Mouse (Mus musculus) liver, embryonic 16.5 days (tissue): ENCODE measurements at regions not wholly inside any gene's neighbourhood (a gene's known extent, or its start where the extent isn't known, plus 50 kb on each side); places are given as distances from the start of the nearest gene placed in this dataset.

Source experiments
- ATAC-seq: fragments of 200-750 bp; cut with Nextera tagmentation; 2 replicates; pipeline ENCODE4 v1.8.0; 2017; ENCODE audit warnings: low read depth, mild to moderate bottlenecking, moderate number of reproducible peaks, moderate library complexity
- H3K27ac ChIP-seq: fragments of 300-500 bp; sonication (generic); 2 replicates; pipeline ENCODE4 v1.5.1; 2014; ENCODE audit warnings: mild to moderate bottlenecking, low read length
- H3K27me3 ChIP-seq: fragments of 300-500 bp; sonication (generic); 2 replicates; pipeline ENCODE4 v1.6.1; 2014; ENCODE audit warnings: low read depth, low read length, mixed read lengths; ENCODE audit not compliant: control insufficient read depth, insufficient read depth
- H3K36me3 ChIP-seq: fragments of 300-500 bp; sonication (generic); 2 replicates; pipeline ENCODE4 v1.6.1; 2014; ENCODE audit warnings: mild to moderate bottlenecking; ENCODE audit not compliant: control insufficient read depth, insufficient read depth
- H3K4me1 ChIP-seq: fragments of 300-500 bp; sonication (generic); 2 replicates; pipeline ENCODE4 v1.6.1; 2014; ENCODE audit warnings: low read depth, low read length, mixed read lengths; ENCODE audit not compliant: control insufficient read depth
- H3K4me2 ChIP-seq: fragments of 300-500 bp; sonication (generic); 2 replicates; pipeline ENCODE4 v1.6.1; 2014; ENCODE audit warnings: low read depth, low read length, mixed read lengths
- H3K4me3 ChIP-seq: fragments of 300-500 bp; sonication (generic); 2 replicates; pipeline ENCODE4 v1.5.1; 2014; ENCODE audit warnings: low read depth, mild to moderate bottlenecking, low read length
- H3K9ac ChIP-seq: fragments of 300-500 bp; sonication (generic); 2 replicates; pipeline ENCODE4 v1.6.1; 2014; ENCODE audit warnings: low read depth, low read length
- H3K9me3 ChIP-seq: fragments of 300-500 bp; sonication (generic); replicated peaks from 2 replicates; pipeline ENCODE4 v1.6.1; 2016; ENCODE audit warnings: low read length; ENCODE audit not compliant: control insufficient read depth
- WGBS: fragments of 180-500 bp; shearing (Covaris S2); extraction: QIAGEN DNeasy Blood & Tissue Kit; methylation state at CpG from one replicate; pipeline ENCODE4 v1.1.7; 2014; ENCODE audit not compliant: insufficient replicate concordance; 5-methylcytosine and 5-hydroxymethylcytosine counted together

- no peaks in the 10 kb centered on the region for H3K9me3 ChIP-seq
- peaks cover 4% of the 10 kb centered on the region; the same call in 1 of the 2 replicates for H3K27me3 ChIP-seq
- H3K27ac ChIP-seq, result no peak overlapping the region
- no peak overlapping the region for H3K4me2 ChIP-seq
- no peaks in the 10 kb centered on the region for H3K4me1 ChIP-seq
- no peaks in the 10 kb centered on the region for H3K36me3 ChIP-seq
- no peak for ATAC-seq
- WGBS, result 63% methylated on average over 7 of the region's 7 CpGs
- H3K4me3 ChIP-seq, result no peak overlapping the region
- no peak overlapping the region for H3K9ac ChIP-seq
Measured at GRCm38 (mm10) chr8:12004241-12004640, 164.0 kb downstream of the Tex29 start.

DNA sequence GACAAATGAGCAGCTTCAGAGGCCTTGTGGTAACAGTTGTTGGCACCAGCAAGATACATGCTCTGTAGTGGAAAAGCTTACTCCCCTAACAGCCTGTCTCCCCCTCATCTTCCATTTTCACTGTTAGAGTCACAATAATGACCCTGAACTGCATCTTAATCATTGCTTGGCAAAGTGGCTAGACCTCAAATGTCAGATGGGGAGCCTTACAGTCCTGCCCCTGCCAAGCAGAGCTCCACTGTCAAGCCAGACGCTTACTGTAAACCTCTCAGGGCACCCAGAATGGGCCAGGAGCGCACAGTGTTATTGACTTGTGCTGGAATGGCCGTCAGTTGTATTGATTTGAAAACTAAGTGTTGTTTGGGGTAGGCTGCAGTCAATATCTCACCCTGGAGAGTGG is 172.5 kb downstream of the Tex29 start:
- H3K27ac ChIP-seq, result no peak overlapping the region
- no peaks in the 10 kb centered on the region for H3K4me1 ChIP-seq
- H3K4me2 ChIP-seq, result no peak overlapping the region
- no peaks in the 10 kb centered on the region for H3K9me3 ChIP-seq
- H3K4me3 ChIP-seq, result no peak overlapping the region
- no peak overlapping the region for H3K9ac ChIP-seq
- no peaks in the 10 kb centered on the region for H3K36me3 ChIP-seq
- no peak for ATAC-seq
- 60% methylated on average over 3 of the region's 3 CpGs for WGBS
- no peaks in the 10 kb centered on the region for H3K27me3 ChIP-seq

GRCm38 (mm10) chr8:12017750-12018149 is 177.5 kb downstream of the Tex29 start:
- H3K9me3 ChIP-seq, result no peaks in the 10 kb centered on the region
- H3K9ac ChIP-seq, result no peak overlapping the region
- 39% methylated on average over 7 of the region's 7 CpGs for WGBS
- no peak overlapping the region for H3K4me2 ChIP-seq
- H3K4me1 ChIP-seq, result no peaks in the 10 kb centered on the region
- H3K4me3 ChIP-seq, result no peak overlapping the region
- no peaks in the 10 kb centered on the region for H3K36me3 ChIP-seq
- H3K27me3 ChIP-seq, result no peaks in the 10 kb centered on the region
- H3K27ac ChIP-seq, result no peak overlapping the region
- ATAC-seq, result no peak

DNA sequence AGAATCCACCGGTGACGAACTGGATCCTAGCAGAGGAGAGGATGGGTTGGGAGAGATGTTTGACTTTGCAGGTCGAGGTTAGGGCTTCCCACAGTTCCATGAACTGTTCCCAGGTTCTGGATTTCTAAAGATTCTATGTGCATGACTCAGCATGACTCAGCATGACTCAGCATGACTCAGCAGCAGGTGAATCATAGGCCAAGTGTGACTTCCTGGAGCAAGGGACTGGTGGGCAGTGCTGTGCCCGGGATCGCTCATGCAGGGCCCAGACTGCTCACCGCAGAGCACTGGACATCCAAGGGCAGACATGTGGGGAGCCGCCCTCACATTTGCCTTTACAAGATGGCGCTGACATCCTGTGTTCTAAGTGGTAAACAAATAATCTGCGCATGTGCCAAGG is 179.0 kb downstream of the Tex29 start:
- no peak overlapping the region for H3K27ac ChIP-seq
- no peak overlapping the region for H3K4me2 ChIP-seq
- no peaks in the 10 kb centered on the region for H3K4me1 ChIP-seq
- ATAC-seq, result no peak
- H3K9me3 ChIP-seq, result no peaks in the 10 kb centered on the region
- H3K9ac ChIP-seq, result no peak overlapping the region
- WGBS, result 71% methylated on average over 9 of the region's 9 CpGs
- no peaks in the 10 kb centered on the region for H3K27me3 ChIP-seq
- H3K36me3 ChIP-seq, result no peaks in the 10 kb centered on the region
- H3K4me3 ChIP-seq, result no peak overlapping the region

GRCm38 (mm10) chr8:12023669-12024390 is 183.6 kb downstream of the Tex29 start:
- Histone ChIP-seq H3K4me1 (no peaks in the 10 kb centered on the region), H3K9ac (no peak overlapping the region), H3K9me3 (no peaks in the 10 kb centered on the region), H3K4me2 (no peak overlapping the region), H3K4me3 (no peak overlapping the region), H3K27ac (no peak overlapping the region), H3K27me3 (no peaks in the 10 kb centered on the region), H3K36me3 (no peaks in the 10 kb centered on the region)
- no peak for ATAC-seq
- 61% methylated on average over 4 of the region's 4 CpGs for WGBS

- no peak for ATAC-seq
- no peak overlapping the region for H3K4me2 ChIP-seq
Measured at GRCm38 (mm10) chr8:12030363-12031116, 190.3 kb downstream of the Tex29 start.

DNA sequence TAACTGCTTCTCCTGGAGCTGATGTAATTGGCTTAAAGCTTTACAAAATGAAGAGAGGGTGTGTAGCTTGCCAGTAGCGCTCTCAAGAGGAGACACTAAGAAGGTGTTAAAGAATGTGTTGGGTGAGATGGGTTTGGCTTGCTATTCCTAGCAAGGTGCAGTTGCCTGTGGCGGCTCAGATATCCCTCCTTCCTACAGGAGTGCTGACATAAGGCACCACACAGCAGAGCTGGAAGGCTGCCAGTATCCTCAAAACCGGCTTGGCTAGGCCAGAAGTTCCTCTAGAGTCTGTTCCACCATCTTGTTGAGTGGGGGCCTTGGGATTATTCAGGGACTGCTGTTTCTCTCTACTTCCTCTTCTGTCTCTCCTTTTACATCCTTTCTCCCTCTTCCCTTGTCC is 191.5 kb downstream of the Tex29 start:
- Histone ChIP-seq H3K4me3 (no peak overlapping the region), H3K27me3 (no peaks in the 10 kb centered on the region), H3K9ac (no peak overlapping the region), H3K4me1 (no peaks in the 10 kb centered on the region), H3K4me2 (no peak overlapping the region), H3K36me3 (no peaks in the 10 kb centered on the region), H3K27ac (no peak overlapping the region), H3K9me3 (no peaks in the 10 kb centered on the region)
- no peak for ATAC-seq
- WGBS, result 42% methylated on average over 3 of the region's 3 CpGs

More at GRCm38 (mm10) chr8:12030363-12031116, 190.3 kb downstream of the Tex29 start:
- H3K27me3 ChIP-seq, result no peaks in the 10 kb centered on the region
- 64% methylated on average over 22 of the region's 22 CpGs for WGBS
- H3K9ac ChIP-seq, result no peak overlapping the region
- no peaks in the 10 kb centered on the region for H3K4me1 ChIP-seq
- H3K4me3 ChIP-seq, result no peak overlapping the region
- H3K36me3 ChIP-seq, result no peaks in the 10 kb centered on the region
- no peak overlapping the region for H3K27ac ChIP-seq
- H3K9me3 ChIP-seq, result no peaks in the 10 kb centered on the region

DNA sequence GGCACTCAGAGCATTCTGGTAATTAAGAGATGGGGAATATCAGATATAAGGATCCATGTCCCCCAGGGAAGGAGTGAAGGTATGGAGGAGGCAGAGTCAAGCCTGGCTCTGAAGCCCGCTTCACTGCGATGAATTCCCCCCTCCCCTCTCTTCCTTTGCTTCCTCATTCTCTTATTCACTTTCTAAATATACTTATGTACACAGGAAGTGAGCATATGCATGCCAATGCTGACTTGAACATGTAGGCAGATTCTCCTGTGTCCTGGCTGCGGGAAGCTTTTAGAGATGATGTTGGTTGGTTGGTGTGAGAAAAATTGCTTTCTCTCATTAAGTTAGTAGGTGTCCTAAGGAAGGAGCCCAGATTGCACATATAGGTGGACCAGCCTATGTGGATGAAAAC is 192.1 kb downstream of the Tex29 start:
- WGBS, result 39% methylated on average over 3 of the region's 3 CpGs
- Histone ChIP-seq H3K9me3 (no peaks in the 10 kb centered on the region), H3K4me3 (no peak overlapping the region), H3K27ac (no peak overlapping the region), H3K4me1 (no peaks in the 10 kb centered on the region), H3K36me3 (no peaks in the 10 kb centered on the region), H3K9ac (no peak overlapping the region), H3K27me3 (no peaks in the 10 kb centered on the region), H3K4me2 (no peak overlapping the region)
- no peak for ATAC-seq

- H3K27me3 ChIP-seq, result no peaks in the 10 kb centered on the region
- H3K4me2 ChIP-seq, result no peak overlapping the region
- H3K36me3 ChIP-seq, result no peaks in the 10 kb centered on the region
- no peaks in the 10 kb centered on the region for H3K9me3 ChIP-seq
- WGBS, result 46% methylated on average over 3 of the region's 3 CpGs
- H3K4me3 ChIP-seq, result no peak overlapping the region
- no peak for ATAC-seq
- no peak overlapping the region for H3K27ac ChIP-seq
- H3K9ac ChIP-seq, result no peak overlapping the region
- no peaks in the 10 kb centered on the region for H3K4me1 ChIP-seq
Measured at GRCm38 (mm10) chr8:12036349-12036748, 196.1 kb downstream of the Tex29 start.
